Mouse (Mus musculus) C2C12 (cell line): ENCODE measurements at regions not wholly inside any gene's neighbourhood (a gene's known extent, or its start where the extent isn't known, plus 50 kb on each side); places are given as distances from the start of the nearest gene placed in this dataset.

Experiments
- H3K27me3 ChIP-seq: one replicate; pipeline ENCODE4 v1.6.1; 2011; ENCODE audit not compliant: control insufficient read depth, insufficient read depth, insufficient read length
- H3K36me3 ChIP-seq: one replicate; pipeline ENCODE4 v1.6.1; 2011; ENCODE audit not compliant: control insufficient read depth, insufficient read depth
- H3K4me3 ChIP-seq: one replicate; pipeline ENCODE4 v1.5.1; 2011; ENCODE audit warnings: mild to moderate bottlenecking, control low read depth; ENCODE audit not compliant: poor library complexity, insufficient read depth, severe bottlenecking
- H3K79me2 ChIP-seq: one replicate; pipeline ENCODE4 v1.6.1; 2011; ENCODE audit not compliant: control insufficient read depth, insufficient read depth
- H3K79me3 ChIP-seq: one replicate; pipeline ENCODE4 v1.6.1; 2011; ENCODE audit warnings: low read depth, control low read depth
- H3ac ChIP-seq: one replicate; pipeline ENCODE3; 2011; ENCODE audit warnings: low read depth; ENCODE audit not compliant: control insufficient read depth, insufficient read length
- CEBPB ChIP-seq: IDR thresholded peaks from one replicate; pipeline ENCODE4 v1.6.1; 2011; ENCODE audit warnings: low read depth, mild to moderate bottlenecking, control low read depth, moderate library complexity
- CTCF ChIP-seq: IDR thresholded peaks from one replicate; pipeline ENCODE4 v1.5.1; 2011; ENCODE audit not compliant: control insufficient read depth, insufficient read depth, insufficient read length
- FOSL1 ChIP-seq: IDR thresholded peaks from one replicate; pipeline ENCODE4 v1.8.0; 2011; ENCODE audit warnings: mild to moderate bottlenecking, low read length; ENCODE audit not compliant: poor library complexity, insufficient read depth, severe bottlenecking
- MAX ChIP-seq: IDR thresholded peaks from one replicate; pipeline ENCODE4 v1.6.1; 2011; ENCODE audit warnings: mild to moderate bottlenecking, control low read depth
- MYOD1 ChIP-seq: IDR thresholded peaks from one replicate; pipeline ENCODE4 v1.6.1; 2011; ENCODE audit warnings: low read depth; ENCODE audit not compliant: control insufficient read depth, insufficient read length
- MYOG ChIP-seq: IDR thresholded peaks from one replicate; pipeline ENCODE4 v1.6.1; 2011; ENCODE audit not compliant: control insufficient read depth, insufficient read length; ENCODE audit errors: extremely low read depth
- USF1 ChIP-seq: IDR thresholded peaks from one replicate; pipeline ENCODE4 v1.6.1; 2011; ENCODE audit warnings: low read depth, mild to moderate bottlenecking, control low read depth, moderate library complexity

DNA sequence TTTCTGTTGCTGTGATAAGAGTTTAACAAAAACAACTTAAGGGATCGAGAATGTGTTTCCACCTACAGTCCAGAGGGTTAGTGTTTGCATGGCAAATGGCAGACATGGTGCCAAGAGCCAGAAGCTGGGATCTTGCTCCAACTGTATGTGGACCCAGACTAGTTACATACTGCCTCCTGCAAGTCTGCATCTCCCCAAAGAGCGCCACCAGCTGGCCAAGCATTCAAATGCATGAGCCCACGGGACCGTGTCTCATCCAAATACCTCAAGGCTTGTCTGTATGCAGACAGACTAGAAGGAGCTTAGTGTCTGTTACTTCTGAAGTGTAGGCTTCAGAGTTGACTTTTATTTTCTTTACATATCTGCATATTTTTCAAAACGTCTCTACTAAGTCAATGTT is 85.9 kb upstream of the Pmfbp1 start:
- Histone ChIP-seq H3K79me2 (no peaks in the 10 kb centered on the region), H3ac (no peak overlapping the region), H3K27me3 (no peaks in the 10 kb centered on the region), H3K4me3 (no peak overlapping the region), H3K36me3 (no peaks in the 10 kb centered on the region), H3K79me3 (no peaks in the 10 kb centered on the region)
- TF ChIP-seq USF1 (no peak), FOSL1 (no peak)

DNA sequence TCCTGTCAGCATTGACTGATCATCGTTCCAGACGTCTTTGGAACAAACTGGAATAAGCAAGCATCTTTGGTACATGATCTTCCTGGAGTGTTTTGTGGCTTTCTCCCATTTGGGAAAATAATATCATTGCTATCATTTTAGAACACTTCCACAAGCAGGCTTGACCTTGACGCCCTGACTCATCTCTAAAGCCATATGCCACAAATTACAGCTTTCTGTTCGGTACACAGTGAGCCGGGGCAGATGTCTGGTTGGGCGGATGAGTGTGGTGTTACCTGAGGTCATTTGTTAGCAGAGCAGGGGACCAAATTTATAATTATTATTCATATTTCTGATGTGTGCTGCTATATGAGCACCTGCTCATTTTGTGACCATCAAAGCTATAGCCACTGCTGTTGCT is 83.3 kb upstream of the Pmfbp1 start:
- H3K36me3 ChIP-seq, result no peaks in the 10 kb centered on the region
- no peak overlapping the region for H3K4me3 ChIP-seq
- H3K79me2 ChIP-seq, result no peaks in the 10 kb centered on the region
- TF ChIP-seq CEBPB, result no peak
- TF ChIP-seq CTCF, result no peak
- TF ChIP-seq MAX, result no peak
- no peak for TF ChIP-seq USF1
- TF ChIP-seq FOSL1, result no peak
- TF ChIP-seq MYOG, result no peak
- no peak for TF ChIP-seq MYOD1
- no peaks in the 10 kb centered on the region for H3K27me3 ChIP-seq
- no peak overlapping the region for H3ac ChIP-seq
- H3K79me3 ChIP-seq, result no peaks in the 10 kb centered on the region

- Histone ChIP-seq H3K27me3 (no peaks in the 10 kb centered on the region), H3K79me2 (no peaks in the 10 kb centered on the region), H3ac (no peak overlapping the region), H3K36me3 (no peaks in the 10 kb centered on the region), H3K79me3 (no peaks in the 10 kb centered on the region), H3K4me3 (no peak overlapping the region)
- TF ChIP-seq MYOD1, result no peak
Measured at GRCm38 (mm10) chr8:109413386-109413785, 80.4 kb upstream of the Pmfbp1 start.

GRCm38 (mm10) chr8:109415315-109415714 is 78.5 kb upstream of the Pmfbp1 start:
- H3K79me3 ChIP-seq, result no peaks in the 10 kb centered on the region
- TF ChIP-seq FOSL1, result no peak
- TF ChIP-seq USF1, result no peak
- TF ChIP-seq CEBPB, result no peak
- no peak for TF ChIP-seq MYOD1
- TF ChIP-seq MAX, result no peak
- no peak for TF ChIP-seq MYOG
- no peak for TF ChIP-seq CTCF
- no peaks in the 10 kb centered on the region for H3K79me2 ChIP-seq
- H3K36me3 ChIP-seq, result no peaks in the 10 kb centered on the region
- H3K27me3 ChIP-seq, result no peaks in the 10 kb centered on the region
- H3ac ChIP-seq, result no peak overlapping the region
- H3K4me3 ChIP-seq, result no peak overlapping the region

DNA sequence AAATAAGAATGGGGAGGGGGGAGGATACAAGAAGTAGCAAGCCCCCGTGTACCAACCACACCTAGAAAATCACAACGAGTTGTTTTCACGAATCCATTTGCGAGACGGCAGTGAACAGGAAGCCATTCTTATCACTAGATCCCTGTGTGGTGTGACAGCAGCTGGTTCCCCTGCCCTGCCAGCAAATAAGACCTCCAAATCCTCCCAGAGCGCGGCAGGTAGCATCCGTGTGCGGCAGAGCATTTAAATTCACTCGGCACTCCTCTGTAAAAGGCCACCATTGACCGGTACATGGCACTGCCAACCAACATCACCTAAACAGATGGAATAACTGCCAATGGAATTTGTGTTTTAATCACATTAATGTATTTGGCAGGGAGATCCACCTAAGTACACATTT is 77.9 kb upstream of the Pmfbp1 start:
- H3K4me3 ChIP-seq, result no peak overlapping the region
- TF ChIP-seq MAX (no peak), MYOG (no peak), FOSL1 (no peak), CEBPB (no peak), USF1 (no peak), CTCF (no peak), MYOD1 (no peak)
- H3K36me3 ChIP-seq, result no peaks in the 10 kb centered on the region
- H3K27me3 ChIP-seq, result no peaks in the 10 kb centered on the region
- H3ac ChIP-seq, result no peak overlapping the region
- H3K79me2 ChIP-seq, result no peaks in the 10 kb centered on the region
- no peaks in the 10 kb centered on the region for H3K79me3 ChIP-seq

DNA sequence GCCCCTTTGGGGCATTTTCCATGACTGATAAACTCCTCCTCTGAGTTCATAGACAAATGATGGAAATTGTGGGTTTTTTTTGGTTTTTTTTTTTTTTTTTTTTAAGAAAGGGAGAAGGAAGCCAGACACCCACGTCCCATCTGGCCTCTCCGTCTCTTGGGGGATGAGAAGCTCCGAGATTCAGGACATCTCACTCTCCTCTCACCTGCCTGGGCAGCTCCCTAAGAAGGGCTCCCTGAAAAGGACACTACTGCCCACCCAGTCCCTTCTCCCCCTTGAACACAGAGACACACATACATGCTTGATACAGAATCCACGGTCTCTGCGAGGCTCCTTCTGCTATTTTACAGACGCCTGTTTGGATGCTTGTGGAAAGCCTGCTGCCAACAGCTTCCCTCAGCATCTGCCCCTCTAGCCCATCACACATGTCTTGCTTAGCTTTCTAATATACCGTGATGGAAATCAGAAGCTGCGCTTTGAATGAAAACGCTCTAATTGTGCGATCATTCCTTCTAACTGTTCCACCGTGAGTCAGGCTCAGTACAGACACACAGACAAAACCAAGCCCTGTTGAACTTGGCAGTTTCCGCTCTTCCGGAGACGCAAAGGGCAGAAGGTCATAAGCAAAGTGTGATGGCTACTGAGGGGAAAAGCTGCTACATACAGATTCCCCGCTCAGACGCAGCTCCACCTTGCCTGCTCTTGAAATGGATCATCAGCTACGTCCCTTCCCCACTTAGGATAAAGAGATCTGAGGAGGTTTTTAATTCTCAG is 77.3 kb upstream of the Pmfbp1 start:
- TF ChIP-seq CEBPB (no peak), CTCF (no peak), MAX (no peak), USF1 (no peak), MYOG (no peak), FOSL1 (no peak), MYOD1 (no peak)

More for the DNA sequence above, 77.3 kb upstream of the Pmfbp1 start:
- no peaks in the 10 kb centered on the region for H3K27me3 ChIP-seq
- no peaks in the 10 kb centered on the region for H3K36me3 ChIP-seq
- no peaks in the 10 kb centered on the region for H3K79me3 ChIP-seq
- H3K4me3 ChIP-seq, result no peak overlapping the region
- H3ac ChIP-seq, result no peak overlapping the region
- H3K79me2 ChIP-seq, result no peaks in the 10 kb centered on the region
